Mouse (Mus musculus) urinary bladder, postnatal 25 days (tissue): Measurements from ENCODE around the gene Kctd21.

Source experiments
- DNase-seq: peaks from one replicate; pipeline ENCODE4 v3.0.0; 2022; ENCODE audit warnings: low spot score

The Kctd21 gene

DNA sequence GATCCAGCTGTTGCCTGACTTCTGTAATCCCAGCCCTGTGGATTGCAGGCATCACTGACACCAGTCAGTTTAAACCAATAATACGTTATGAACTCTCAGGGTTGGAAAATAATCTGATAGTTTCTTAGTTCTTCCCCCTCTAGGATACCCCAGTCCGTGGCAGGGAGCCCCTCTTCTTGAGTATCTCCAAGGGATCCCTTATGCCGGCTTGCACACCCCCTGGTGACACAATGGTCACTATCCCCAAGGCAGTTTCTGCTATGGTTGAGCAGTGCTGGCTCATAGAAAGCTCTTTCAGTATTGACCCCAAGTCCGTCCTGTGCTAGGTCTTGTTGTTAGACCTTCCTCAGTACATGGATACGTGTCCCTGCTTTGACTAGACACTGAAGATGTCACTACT, 16.7 kb downstream of the Kctd21 start:
- DNase-seq = no peak

DNA sequence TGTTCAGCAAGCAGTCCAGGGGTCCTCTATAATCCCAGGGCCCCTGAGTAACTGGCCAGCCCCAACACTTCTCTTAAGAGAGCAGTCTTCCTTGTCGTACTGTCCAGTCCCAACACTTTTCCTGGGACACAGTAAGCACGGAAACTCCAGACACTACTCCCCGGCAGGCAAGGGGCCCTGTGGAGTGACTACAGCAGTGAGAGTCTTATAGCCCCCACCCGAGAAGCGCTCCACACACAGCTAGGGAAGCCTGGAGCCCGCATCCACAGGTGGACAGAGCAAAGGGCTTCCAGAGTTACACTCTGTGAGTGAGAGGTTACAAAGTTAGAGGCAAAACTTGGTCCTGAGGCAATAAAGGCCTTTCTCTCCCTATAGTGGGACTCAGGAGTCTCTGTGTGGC, 17.3 kb downstream of the Kctd21 start:
- no peak for DNase-seq

GRCm38 (mm10) chr7:97350891-97351290, 18.8 kb downstream of the Kctd21 start:
- no peak for DNase-seq

DNA sequence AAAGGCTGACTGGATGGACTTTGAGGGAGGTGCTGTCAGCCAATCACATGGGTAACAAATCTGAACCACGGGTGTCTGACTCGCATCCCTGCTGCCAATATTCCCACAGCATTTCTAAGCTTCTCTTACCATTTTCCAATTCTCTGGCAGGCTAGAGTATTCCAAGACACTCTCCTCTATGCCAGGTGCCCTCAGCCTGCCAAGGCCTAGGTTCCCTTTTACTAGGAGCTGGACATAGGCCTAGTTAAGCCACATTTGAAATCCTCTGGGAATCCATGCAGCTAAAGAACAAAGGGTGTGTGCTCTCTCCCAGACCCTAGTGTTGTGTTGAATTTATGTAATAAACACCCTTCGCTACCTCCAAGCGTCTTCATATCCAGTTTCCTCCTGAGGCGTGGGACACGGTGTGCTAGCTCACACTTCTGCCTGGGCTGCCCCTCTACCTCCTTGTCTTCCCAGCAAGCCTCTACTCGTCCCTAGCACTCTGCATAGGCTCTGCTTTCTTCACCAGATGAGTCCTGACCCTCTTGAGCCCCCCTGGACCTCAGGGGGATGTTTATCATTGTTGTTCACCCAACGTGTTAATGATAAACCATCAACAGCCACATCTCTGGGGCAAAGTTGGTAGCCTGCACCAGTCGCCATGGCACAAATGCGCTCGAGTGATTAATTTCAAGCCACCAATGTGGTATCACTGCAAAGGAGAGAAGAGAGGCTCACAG, 19.8 kb downstream of the Kctd21 start:
- DNase-seq = no peak

- DNase-seq = no peak
Measured at GRCm38 (mm10) chr7:97353356-97353755, 21.2 kb downstream of the Kctd21 start.

DNA sequence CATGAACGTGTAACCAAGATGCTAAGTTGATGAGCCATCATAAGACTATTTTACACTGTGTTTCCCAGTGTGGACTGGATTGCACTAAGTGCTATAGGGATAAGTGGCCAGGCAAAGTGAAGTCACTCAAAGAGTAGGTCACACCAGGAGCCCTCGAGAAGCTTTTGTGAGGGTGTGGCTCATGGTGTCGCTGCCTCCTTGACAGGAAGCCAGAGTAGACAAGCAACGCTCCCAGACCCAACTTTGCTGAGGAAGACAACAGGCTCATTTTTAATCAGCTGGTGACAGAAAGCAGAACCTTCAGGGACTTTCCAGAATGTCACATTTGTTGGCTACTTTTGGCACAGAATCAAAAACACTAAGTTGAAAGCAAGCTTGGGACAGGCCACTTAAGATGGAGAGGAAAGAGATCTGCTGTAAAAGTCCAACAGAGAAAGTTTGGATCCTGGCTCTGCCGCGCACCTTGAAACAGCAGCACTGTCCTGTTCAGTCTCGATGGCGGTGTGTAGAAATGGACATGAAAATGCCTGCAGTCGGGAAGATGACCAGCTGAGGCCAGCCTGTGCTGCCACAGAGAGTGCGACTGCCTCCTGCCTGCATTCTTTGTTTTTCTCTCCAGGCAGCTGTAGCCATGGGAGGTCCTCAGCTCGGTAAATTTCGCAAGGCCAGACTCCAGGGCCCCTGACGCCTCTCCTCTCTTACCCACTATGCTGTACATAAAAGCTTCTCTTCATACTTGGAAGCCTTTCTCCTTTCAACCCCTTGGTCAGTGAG, 23.1 kb downstream of the Kctd21 start:
- no peak for DNase-seq

DNA sequence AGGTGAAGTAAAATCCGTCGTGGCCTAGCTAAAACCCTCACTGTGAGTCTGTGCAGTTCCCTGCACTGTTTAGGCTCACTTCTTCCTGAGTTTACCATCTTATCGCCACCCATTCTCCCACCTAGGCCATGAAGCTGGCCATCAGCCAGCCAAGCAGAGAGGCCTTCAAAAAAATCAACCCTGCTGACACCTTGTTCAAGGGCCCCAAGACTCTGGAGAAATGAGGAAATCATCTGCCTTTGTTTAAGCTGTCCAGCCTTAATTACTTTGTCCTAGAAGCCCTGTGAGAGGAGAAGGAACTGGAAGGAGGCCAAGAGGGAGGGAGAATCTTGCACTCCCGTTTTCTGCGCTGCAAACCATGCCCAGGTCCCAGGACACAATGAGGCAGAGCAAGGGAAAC, 24.1 kb downstream of the Kctd21 start:
- no peak for DNase-seq

DNA sequence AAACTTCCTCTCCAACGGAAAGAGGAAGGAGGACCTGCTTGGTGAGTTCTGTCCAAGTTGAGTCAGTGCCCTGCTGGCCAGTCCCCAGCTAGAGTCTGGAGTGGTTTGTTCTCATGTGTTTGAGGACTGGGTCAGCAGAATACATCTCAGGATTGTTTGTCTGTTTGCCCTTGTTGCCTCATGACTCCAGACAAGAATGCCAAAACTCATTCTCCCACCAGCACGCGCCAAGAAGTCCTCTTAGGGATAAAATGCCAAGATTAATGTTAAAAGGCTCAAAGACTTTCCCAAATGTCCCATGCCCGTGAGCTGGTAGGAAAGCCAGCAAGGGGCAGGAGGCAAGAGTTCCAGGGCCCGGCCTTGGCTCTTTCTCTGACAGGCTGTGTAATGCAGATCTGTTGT, 24.7 kb downstream of the Kctd21 start:
- DNase-seq = no peak

- DNase-seq = no peak
Measured at GRCm38 (mm10) chr7:97357840-97358239, 25.7 kb downstream of the Kctd21 start.

- DNase-seq = no peak
Measured at GRCm38 (mm10) chr7:97358347-97358746, 26.2 kb downstream of the Kctd21 start.

DNA sequence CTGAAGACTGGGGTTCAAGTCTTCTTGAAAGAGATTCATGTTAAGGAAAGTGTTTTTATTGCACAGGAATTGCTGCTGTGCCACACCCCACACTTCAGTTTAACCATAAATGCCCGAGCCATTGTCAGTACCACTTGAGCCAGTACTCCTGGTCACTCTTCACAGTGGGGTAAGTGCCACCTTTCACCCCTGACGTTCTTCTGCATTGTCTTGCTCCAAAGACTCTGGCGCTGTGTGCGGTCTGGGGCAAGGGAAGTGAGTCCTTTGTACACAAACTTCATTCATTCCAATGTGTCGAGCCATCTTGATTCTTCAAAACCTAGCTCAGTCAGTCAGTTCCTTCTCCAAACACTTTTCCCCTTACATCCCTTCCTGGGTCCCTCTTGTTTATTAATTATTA, 28.0 kb downstream of the Kctd21 start:
- no peak for DNase-seq

- no peak for DNase-seq
Measured at GRCm38 (mm10) chr7:97360955-97361354, 28.8 kb downstream of the Kctd21 start.

- no peak for DNase-seq
Measured at GRCm38 (mm10) chr7:97361467-97361866, 29.3 kb downstream of the Kctd21 start.

- no peak for DNase-seq
Measured at GRCm38 (mm10) chr7:97365887-97366286, 33.8 kb downstream of the Kctd21 start.

GRCm38 (mm10) chr7:97375101-97375500, 43.0 kb downstream of the Kctd21 start:
- no peak for DNase-seq

- DNase-seq = no peak
Measured at GRCm38 (mm10) chr7:97375906-97376305, 43.8 kb downstream of the Kctd21 start.

- DNase-seq = no peak
Measured at GRCm38 (mm10) chr7:97379304-97379703, 47.2 kb downstream of the Kctd21 start.

DNA sequence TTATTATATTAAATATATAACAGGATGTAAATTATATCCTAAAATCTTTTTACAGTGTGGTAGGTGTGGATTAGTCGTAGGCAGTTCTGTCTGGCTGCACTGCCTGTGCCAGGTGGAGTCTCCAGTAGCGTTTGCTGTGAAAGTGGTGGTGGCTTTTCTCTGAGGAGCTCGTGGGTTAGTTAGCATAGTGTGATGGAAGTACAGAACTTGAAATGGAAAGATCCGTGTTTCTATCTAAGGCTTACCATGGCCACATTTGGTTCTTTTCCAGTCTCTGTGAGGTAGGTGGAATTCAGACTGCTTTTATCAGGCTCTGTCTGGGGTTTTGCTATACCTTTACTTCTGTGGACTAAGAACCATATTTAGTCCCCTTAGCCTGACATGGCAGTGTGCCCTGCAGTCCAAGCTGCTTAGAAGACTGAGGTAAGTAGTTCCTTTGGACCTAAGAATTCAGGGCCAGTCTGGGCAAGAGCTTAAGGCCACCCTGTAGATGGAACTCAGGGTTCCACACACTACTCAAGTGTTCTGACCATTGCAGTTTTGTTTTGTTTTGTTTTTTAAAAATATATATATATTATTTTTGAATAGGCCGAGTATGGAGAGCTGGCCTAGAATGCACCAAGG, 48.5 kb downstream of the Kctd21 start:
- no peak for DNase-seq

DNA sequence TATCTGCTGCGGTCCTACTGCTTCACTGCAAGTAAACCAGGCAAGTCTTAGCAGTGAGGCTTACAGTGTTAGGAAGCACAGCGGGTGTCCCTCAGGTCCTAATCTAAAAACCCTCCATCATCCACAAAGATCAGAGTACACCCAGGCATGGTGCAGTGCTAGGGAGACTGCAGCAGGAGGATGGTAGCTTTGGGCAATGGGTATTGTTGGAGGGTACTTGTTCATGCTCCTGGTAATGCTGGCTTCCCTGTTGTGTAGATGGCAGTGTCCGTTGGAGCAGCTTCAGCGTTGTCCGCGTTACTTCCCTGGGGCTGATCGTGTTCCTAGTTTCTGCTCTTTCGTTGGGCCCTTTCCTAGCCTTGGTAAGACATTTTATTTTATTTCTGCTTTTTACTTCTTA, 50.5 kb downstream of the Kctd21 start:
- no peak for DNase-seq

- DNase-seq = no peak
Measured at GRCm38 (mm10) chr7:97383496-97384132, 51.5 kb downstream of the Kctd21 start.

- no peak for DNase-seq
Measured at GRCm38 (mm10) chr7:97386106-97386805, 54.1 kb downstream of the Kctd21 start.

DNA sequence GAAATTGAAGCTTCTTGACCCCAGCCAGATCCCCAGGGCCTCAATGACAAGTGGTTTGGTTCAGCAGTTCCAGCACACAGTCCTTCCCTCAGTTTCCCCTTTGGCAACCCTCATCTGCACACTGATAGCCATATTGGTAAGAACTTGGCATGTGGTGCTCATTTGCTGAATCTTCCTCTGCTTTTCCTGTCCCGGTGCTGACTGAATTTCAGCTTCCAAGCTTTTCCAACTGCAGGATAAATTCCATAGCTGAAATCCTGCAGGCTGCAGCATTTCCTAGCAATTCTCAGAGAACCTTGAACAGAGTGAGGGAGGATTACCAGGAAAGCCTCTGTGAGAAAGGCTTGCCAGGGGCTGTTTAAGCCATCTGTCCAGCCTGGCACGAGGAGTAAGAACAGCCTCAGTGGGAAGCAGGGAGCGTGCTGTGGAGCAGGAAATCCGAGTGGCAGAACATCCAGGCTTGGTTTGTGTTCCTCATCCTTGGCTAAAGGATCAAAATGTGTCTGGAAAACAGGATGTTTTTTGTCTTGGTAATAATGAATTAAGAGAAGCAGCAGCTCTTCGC, 54.8 kb downstream of the Kctd21 start:
- DNase-seq = no peak
